Mouse (Mus musculus): ENCODE results near the gene Slc38a3. TPM values are rescaled to one million over a fixed set of nuclear protein-coding genes. Genes with fewer than 3 reads are reported as not detected.

Gene Slc38a3
- polyA plus RNA-seq, 1 experiment from 2014 or later: 26.2 TPM

DNA sequence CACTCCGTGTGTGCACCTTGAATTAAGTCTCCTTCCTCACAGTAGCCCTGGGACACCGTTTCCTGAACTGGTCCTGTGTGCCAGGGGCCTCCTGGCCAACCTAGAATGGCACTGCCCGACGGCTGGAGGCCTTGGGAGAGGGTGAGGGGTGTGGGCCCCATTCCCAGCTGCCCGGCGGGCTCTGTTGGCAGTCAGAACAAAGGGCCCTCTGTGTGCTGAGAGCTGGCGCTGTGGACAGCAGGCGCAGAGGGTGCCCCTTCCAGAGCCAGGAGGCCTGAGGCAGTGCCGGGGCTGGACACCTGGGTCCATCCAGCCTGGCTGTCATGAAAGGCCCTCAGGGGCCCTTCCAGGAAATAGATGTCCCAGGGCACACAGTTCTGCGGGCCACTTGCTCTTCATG is 9.8 kb downstream of the Slc38a3 start:
- no peak overlapping the region for H3K9ac ChIP-seq
- no peaks in the 10 kb centered on the region for H3K36me3 ChIP-seq
- H3K27me3 ChIP-seq: 0 out of 2 replicates have a peak, but pooled peaks cover 3% of the 10 kb centered on the region
- peak; percentile 51; the same call in 1 of the 2 replicates for ATAC-seq (ENCODE audit: low FRiP score)
- no peaks in the 10 kb centered on the region for H3K9me3 ChIP-seq
- peak overlapping the region; percentile 62 for H3K27ac ChIP-seq
- no peak overlapping the region for H3K4me2 ChIP-seq
- peaks cover 35% of the 10 kb centered on the region for H3K4me1 ChIP-seq (replicated peaks)
- H3K4me3 ChIP-seq: no peak overlapping the region
- WGBS: 51% methylated on average over 10 of the region's 10 CpGs

GRCm38 (mm10) chr9:107658096-107658495 is 11.2 kb downstream of the Slc38a3 start:
- no peak for ATAC-seq (ENCODE audit: low FRiP score)
- Histone ChIP-seq H3K36me3 (no peaks in the 10 kb centered on the region), H3K27ac (no peak overlapping the region), H3K4me2 (no peak overlapping the region), H3K4me1 (replicated peaks) (peaks cover 25% of the 10 kb centered on the region), H3K4me3 (no peak overlapping the region), H3K9me3 (no peaks in the 10 kb centered on the region), H3K27me3 (no peaks in the 10 kb centered on the region), H3K9ac (no peak overlapping the region)
- WGBS: 91% methylated on average over 6 of the region's 6 CpGs

GRCm38 (mm10) chr9:107657144-107657543 is 12.2 kb downstream of the Slc38a3 start:
- 88% methylated on average over 5 of the region's 5 CpGs for WGBS
- ATAC-seq (ENCODE audit: low FRiP score): no peak

DNA sequence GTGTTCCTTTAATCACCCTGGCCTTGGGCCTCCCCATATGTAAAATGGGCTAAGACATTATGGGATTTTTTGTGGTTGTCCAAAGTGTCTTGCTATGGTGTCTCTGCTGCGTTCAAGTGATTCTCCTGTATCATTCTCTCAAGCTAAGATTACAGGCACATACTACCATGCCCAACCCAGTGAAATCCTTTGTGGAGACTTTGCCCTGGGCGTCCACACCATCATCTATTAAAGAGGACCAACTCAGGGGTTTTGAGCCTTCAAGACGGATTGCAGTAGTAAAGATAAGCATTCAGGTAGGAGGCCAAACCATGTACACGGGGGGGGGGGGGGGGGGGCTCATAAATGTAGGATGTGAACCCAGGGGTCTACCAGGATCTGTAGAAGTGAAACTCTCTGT is 14.7 kb downstream of the Slc38a3 start:
- no peaks in the 10 kb centered on the region for H3K27me3 ChIP-seq
- 80% methylated on average over 4 of the region's 4 CpGs for WGBS
- no peak overlapping the region for H3K4me3 ChIP-seq
- H3K4me2 ChIP-seq: no peak overlapping the region
- H3K27ac ChIP-seq: no peak overlapping the region
- no peaks in the 10 kb centered on the region for H3K36me3 ChIP-seq
- ATAC-seq (ENCODE audit: low FRiP score): no peak
- no peak overlapping the region for H3K9ac ChIP-seq
- no peaks in the 10 kb centered on the region for H3K9me3 ChIP-seq
- H3K4me1 ChIP-seq (replicated peaks): peaks cover 33% of the 10 kb centered on the region

More at GRCm38 (mm10) chr9:107657144-107657543, 12.2 kb downstream of the Slc38a3 start:
- no peaks in the 10 kb centered on the region for H3K9me3 ChIP-seq
- no peak overlapping the region for H3K4me2 ChIP-seq
- H3K4me1 ChIP-seq (replicated peaks): peaks cover 21% of the 10 kb centered on the region
- H3K9ac ChIP-seq: no peak overlapping the region
- no peaks in the 10 kb centered on the region for H3K36me3 ChIP-seq
- H3K27ac ChIP-seq: no peak overlapping the region
- no peak overlapping the region for H3K4me3 ChIP-seq
- H3K27me3 ChIP-seq: no peaks in the 10 kb centered on the region

- Histone ChIP-seq H3K4me1 (replicated peaks) (peaks cover 31% of the 10 kb centered on the region), H3K9ac (no peak overlapping the region), H3K36me3 (no peaks in the 10 kb centered on the region), H3K9me3 (no peaks in the 10 kb centered on the region), H3K27me3 (no peaks in the 10 kb centered on the region), H3K4me2 (no peak overlapping the region), H3K27ac (no peak overlapping the region), H3K4me3 (no peak overlapping the region)
- no peak for ATAC-seq (ENCODE audit: low FRiP score)
- WGBS: 95% methylated on average over 2 of the region's 2 CpGs
Observed at GRCm38 (mm10) chr9:107653474-107653873, 15.9 kb downstream of the Slc38a3 start.

GRCm38 (mm10) chr9:107650708-107651481 is 18.4 kb downstream of the Slc38a3 start:
- H3K27me3 ChIP-seq: no peaks in the 10 kb centered on the region
- H3K9ac ChIP-seq: peak overlapping the region; percentile 24; the same call in 1 of the 2 replicates
- H3K27ac ChIP-seq: peak overlapping the region; percentile 79
- ATAC-seq (ENCODE audit: low FRiP score): peak; percentile 88
- H3K4me1 ChIP-seq (replicated peaks): peaks cover 31% of the 10 kb centered on the region
- 32% methylated on average over 12 of the region's 12 CpGs for WGBS
- H3K36me3 ChIP-seq: no peaks in the 10 kb centered on the region
- no peak overlapping the region for H3K4me3 ChIP-seq
- no peak overlapping the region for H3K4me2 ChIP-seq
- H3K9me3 ChIP-seq: no peaks in the 10 kb centered on the region

- H3K27ac ChIP-seq: peak overlapping the region; percentile 79
- no peaks in the 10 kb centered on the region for H3K36me3 ChIP-seq
- ATAC-seq (ENCODE audit: low FRiP score): no peak; the same call in 1 of the 2 replicates
- no peak overlapping the region for H3K4me2 ChIP-seq
- WGBS: 67% methylated on average over 7 of the region's 7 CpGs
- H3K9me3 ChIP-seq: no peaks in the 10 kb centered on the region
- peaks cover 33% of the 10 kb centered on the region for H3K4me1 ChIP-seq (replicated peaks)
- H3K4me3 ChIP-seq: no peak overlapping the region
- H3K9ac ChIP-seq: 0 out of 2 replicates have a peak overlapping the region, but pooled peaks have one; percentile 24
- no peaks in the 10 kb centered on the region for H3K27me3 ChIP-seq
Observed at GRCm38 (mm10) chr9:107650225-107650624, 19.1 kb downstream of the Slc38a3 start.

DNA sequence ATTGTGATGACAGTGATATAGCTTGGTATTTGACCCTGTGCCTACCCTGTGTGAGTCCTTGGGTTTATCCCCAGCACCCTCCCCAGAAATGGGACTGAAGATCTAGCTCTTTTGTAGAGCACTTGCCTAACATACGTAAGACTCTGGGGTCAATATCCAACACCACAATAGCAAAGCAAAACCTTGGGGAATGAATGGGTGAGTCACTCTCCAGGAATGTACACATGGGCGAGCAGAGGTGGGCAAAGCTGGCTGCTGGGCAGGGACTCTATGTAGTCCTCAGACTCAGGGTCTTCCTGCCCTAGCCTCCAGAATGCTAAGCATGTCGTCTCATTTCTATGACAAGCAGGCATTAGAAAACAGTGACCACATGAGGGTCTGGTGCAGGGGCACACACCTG is 20.6 kb downstream of the Slc38a3 start:
- Histone ChIP-seq H3K4me3 (no peak overlapping the region), H3K9ac (no peak overlapping the region), H3K36me3 (no peaks in the 10 kb centered on the region), H3K27ac (no peak overlapping the region), H3K9me3 (no peaks in the 10 kb centered on the region), H3K4me2 (no peak overlapping the region), H3K27me3 (0 out of 2 replicates have a peak, but pooled peaks cover 4% of the 10 kb centered on the region), H3K4me1 (replicated peaks) (peaks cover 45% of the 10 kb centered on the region)
- 74% methylated on average over 3 of the region's 3 CpGs for WGBS
- ATAC-seq (ENCODE audit: low FRiP score): no peak

DNA sequence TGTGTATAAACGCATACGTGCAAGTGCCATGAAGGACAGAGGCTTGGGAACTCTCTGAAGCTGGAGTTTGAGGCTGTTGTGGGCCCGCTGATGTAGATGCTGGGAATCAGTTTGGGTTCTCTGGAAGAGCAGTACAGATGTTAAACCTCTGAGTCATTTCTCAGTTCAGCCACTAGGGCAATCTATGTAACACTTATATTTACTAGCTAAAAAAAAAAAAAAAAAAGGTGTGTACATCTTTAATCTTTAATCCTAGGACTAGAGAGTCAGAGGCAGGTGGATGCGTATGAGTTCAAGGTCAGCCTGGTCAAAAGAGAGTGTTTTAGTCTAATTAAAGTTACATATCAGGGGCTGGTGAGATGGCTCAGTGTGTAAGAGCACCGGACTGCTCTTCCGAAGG is 22.4 kb downstream of the Slc38a3 start:
- H3K36me3 ChIP-seq: no peaks in the 10 kb centered on the region
- H3K27me3 ChIP-seq: 0 out of 2 replicates have a peak, but pooled peaks cover 4% of the 10 kb centered on the region
- no peak overlapping the region for H3K4me3 ChIP-seq
- H3K9me3 ChIP-seq: no peaks in the 10 kb centered on the region
- H3K27ac ChIP-seq: no peak overlapping the region
- H3K4me1 ChIP-seq (replicated peaks): peaks cover 43% of the 10 kb centered on the region
- no peak for ATAC-seq (ENCODE audit: low FRiP score)
- H3K9ac ChIP-seq: no peak overlapping the region
- no peak overlapping the region for H3K4me2 ChIP-seq
- WGBS: 81% methylated on average over 6 of the region's 6 CpGs

DNA sequence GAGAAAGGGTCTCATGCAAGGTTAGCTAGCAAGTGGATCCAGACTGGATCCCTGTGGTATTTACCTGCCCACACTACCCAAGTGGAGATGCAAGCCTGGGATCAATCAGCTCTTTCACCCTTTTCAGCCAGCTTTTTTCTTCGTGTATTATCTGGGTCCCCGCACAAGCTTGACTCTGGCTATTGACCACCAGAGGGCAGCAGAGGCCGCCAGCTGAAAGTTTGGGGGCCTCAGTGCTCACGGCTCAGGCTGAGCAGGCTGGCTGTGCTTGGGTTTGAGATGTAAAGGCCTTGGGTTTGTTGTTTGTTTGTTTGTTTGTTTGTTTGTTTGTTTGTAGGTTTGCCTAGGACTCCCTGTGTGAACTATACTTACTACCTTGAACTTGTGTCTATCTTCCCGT is 23.8 kb downstream of the Slc38a3 start:
- Histone ChIP-seq H3K27me3 (0 out of 2 replicates have a peak, but pooled peaks cover 4% of the 10 kb centered on the region), H3K9ac (no peak overlapping the region), H3K4me3 (no peak overlapping the region), H3K27ac (no peak overlapping the region), H3K4me2 (no peak overlapping the region), H3K4me1 (replicated peaks) (peaks cover 38% of the 10 kb centered on the region), H3K9me3 (no peaks in the 10 kb centered on the region), H3K36me3 (no peaks in the 10 kb centered on the region)
- ATAC-seq (ENCODE audit: low FRiP score): peak; percentile 34; the same call in 1 of the 2 replicates
- WGBS: 14% methylated on average over 5 of the region's 5 CpGs

DNA sequence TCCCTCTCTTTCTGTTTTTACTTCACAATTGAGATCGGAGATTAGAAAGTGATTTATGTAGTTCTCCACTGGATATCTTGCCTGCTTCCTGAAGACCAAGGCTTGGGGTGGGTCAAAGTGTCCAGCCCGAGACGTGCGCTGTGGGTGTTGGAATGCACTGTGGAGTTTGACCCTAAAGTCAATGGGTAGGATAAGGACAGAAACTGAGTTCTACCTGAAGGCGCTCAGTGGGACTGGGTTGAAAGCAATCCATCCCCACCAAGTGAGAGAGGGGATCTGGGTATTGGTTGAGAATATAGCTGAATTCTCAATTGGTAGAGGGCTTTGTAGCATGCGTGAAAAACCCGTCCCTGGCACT is 24.2 kb downstream of the Slc38a3 start:
- Histone ChIP-seq H3K9ac (peak overlapping the region; percentile 63; the same call in 1 of the 2 replicates), H3K4me3 (peak overlapping the region; percentile 41; the same call in 1 of the 2 replicates), H3K27me3 (0 out of 2 replicates have a peak, but pooled peaks cover 4% of the 10 kb centered on the region), H3K9me3 (no peaks in the 10 kb centered on the region), H3K4me1 (replicated peaks) (peaks cover 35% of the 10 kb centered on the region), H3K36me3 (no peaks in the 10 kb centered on the region), H3K4me2 (peak overlapping the region; percentile 67), H3K27ac (no peak overlapping the region)
- no peak for ATAC-seq (ENCODE audit: low FRiP score)
- 54% methylated on average over 7 of the region's 7 CpGs for WGBS

GRCm38 (mm10) chr9:107644495-107645152 is 24.7 kb downstream of the Slc38a3 start:
- Histone ChIP-seq H3K9me3 (no peaks in the 10 kb centered on the region), H3K27me3 (0 out of 2 replicates have a peak, but pooled peaks cover 4% of the 10 kb centered on the region), H3K4me3 (peak overlapping the region; percentile 41), H3K27ac (peak overlapping the region; percentile 70), H3K4me1 (replicated peaks) (peaks cover 31% of the 10 kb centered on the region), H3K36me3 (no peaks in the 10 kb centered on the region), H3K9ac (peak overlapping the region; percentile 74), H3K4me2 (peak overlapping the region; percentile 67)
- WGBS: 5% methylated on average over 35 of the region's 35 CpGs
- peak; percentile 77 for ATAC-seq (ENCODE audit: low FRiP score)
